Mouse (Mus musculus) Patski (cell line): Measurements from ENCODE around the gene Gatc. TPM values are rescaled to one million over a fixed set of nuclear protein-coding genes. Genes with fewer than 3 reads are reported as not detected.
A peak's percentile ranks its signal among the peaks of the same experiment; 100 is the strongest.

Experiments
- ATAC-seq: fragments of 100-300 bp; one replicate; pipeline ENCODE4 v1.8.0; 2021
- CTCF ChIA-PET: fragments of 350-600 bp; sonication (Branson Sonifier 250); formaldehyde crosslinking; loops from one replicate; lab custom pipeline; 2022; ENCODE audit warnings: inconsistent platforms; lab: Charles Lee
- POLR2A ChIA-PET: fragments of 350-600 bp; sonication (Branson Sonifier 250); formaldehyde crosslinking; loops from one replicate; lab custom pipeline; 2022; ENCODE audit warnings: antibody characterized with exemption, inconsistent platforms; lab: Charles Lee
- DNase-seq: peaks from one replicate; pipeline ENCODE4 v3.0.0-alpha.2; 2011; ENCODE audit warnings: low read depth, low spot score
- H3K27me3 ChIP-seq: fragments of 371-371 bp; one replicate; pipeline ENCODE4 v1.5.1; 2021
- CTCF ChIP-seq: fragments of 100-300 bp; IDR thresholded peaks from one replicate; pipeline ENCODE4 v1.5.1; 2021
- in situ Hi-C: fragments of 300-500 bp; cut with MboI; formaldehyde crosslinking; loops from 3 replicates; pipeline ENCODE4 v1.11.1; 2018; ENCODE audit warnings: low pct_unique_long_range_greater_than_20kb, mixed read lengths
- polyA plus RNA-seq: library from polyadenylated mRNA; unstranded; gene quantifications from one replicate; pipeline ENCODE4 v1.2.3, GENCODE M21; 2021

Gene Gatc
- polyA plus RNA-seq, 1 experiment from 2014 or later: 23.5 TPM

- H3K27me3 ChIP-seq: no peaks in the 10 kb centered on the region
- no peak for DNase-seq
- no peak for TF ChIP-seq CTCF
- ChIA-PET CTCF (interaction anchor here (1.5 kb wide), 1 partner anchor 12 kb away, joined by 4 read pairs; no protein-coding TSS in a partner anchor), POLR2A (interaction anchor here (1.2 kb wide), 1 partner anchor 13 kb away, joined by 5 read pairs; the partner anchor contains the start of gene Srsf9)
- in situ Hi-C loops: loop anchor here (10.0 kb wide), 1 partner anchor 335 kb away; no protein-coding TSS in a partner anchor
- no peak for ATAC-seq
These were observed 971 bp downstream of the Gatc start for GRCm38 (mm10) chr5:115340007-115340406.

GRCm38 (mm10) chr5:115333626-115334025 is 7.4 kb downstream of the Gatc start:
- ChIA-PET POLR2A (no interaction called here), CTCF (interaction anchor here (1.2 to 1.8 kb wide), 2 partner anchors 13 to 14 kb away, joined by 3 to 4 read pairs; no protein-coding TSS in a partner anchor)
- in situ Hi-C loops: no loop called here
- TF ChIP-seq CTCF: no peak
- ATAC-seq (no peak), DNase-seq (no peak)
- H3K27me3 ChIP-seq: no peaks in the 10 kb centered on the region

- TF ChIP-seq CTCF: no peak
- DNase-seq (no peak), ATAC-seq (no peak)
- CTCF ChIA-PET: interaction anchor here (1.1 kb wide), 1 partner anchor 34 kb away, joined by 3 read pairs; no protein-coding TSS in a partner anchor
- in situ Hi-C loops: no loop called here
- POLR2A ChIA-PET: no interaction called here
- H3K27me3 ChIP-seq: no peaks in the 10 kb centered on the region
These were observed 10.0 kb downstream of the Gatc start for GRCm38 (mm10) chr5:115330955-115331354.

- ATAC-seq (no peak), DNase-seq (no peak)
- CTCF ChIA-PET: interaction anchor here (0.9 to 2.7 kb wide), 3 partner anchors 10 to 20 kb away, joined by 3 to 10 read pairs (median 4); partner anchors contain the start of gene Cox6a1
- no peaks in the 10 kb centered on the region for H3K27me3 ChIP-seq
- POLR2A ChIA-PET: interaction anchor here (0.6 to 1.7 kb wide), 11 partner anchors 8 to 170 kb away, joined by 3 to 6 read pairs (median 4); partner anchors contain the start of genes Dynll1, Gatc, Mlec and Triap1
- no peak for TF ChIP-seq CTCF
- in situ Hi-C loops: loop anchor here (5.0 kb wide), 1 partner anchor 91 kb away; the partner anchor contains the start of gene Pop5
These were observed 13.1 kb downstream of the Gatc start for GRCm38 (mm10) chr5:115327610-115328548.

- CTCF ChIA-PET: interaction anchor here (1.8 kb wide), 1 partner anchor 13 kb away, joined by 4 read pairs; no protein-coding TSS in a partner anchor
- POLR2A ChIA-PET: interaction anchor here (0.6 to 1.7 kb wide), 7 partner anchors 10 to 53 kb away, joined by 3 to 6 read pairs (median 4); partner anchors contain the start of genes Coq5, Gatc and Triap1
- no peak for TF ChIP-seq CTCF
- in situ Hi-C loops: loop anchor here (5.0 kb wide), 1 partner anchor 90 kb away; the partner anchor contains the start of gene Pop5
- DNase-seq (peak; percentile 74), ATAC-seq (peak; percentile 91)
- no peaks in the 10 kb centered on the region for H3K27me3 ChIP-seq
These were observed 13.9 kb downstream of the Gatc start, which contains the start of gene Srsf9 for GRCm38 (mm10) chr5:115326875-115327609. Gene Srsf9 (plus strand): TSS chr5:115327177.

- ATAC-seq (peak; percentile 10), DNase-seq (no peak)
- TF ChIP-seq CTCF: no peak
- POLR2A ChIA-PET: interaction anchor here (0.8 to 1.3 kb wide), 3 partner anchors 16 to 47 kb away, joined by 3 to 4 read pairs (median 3); partner anchors contain the start of gene Coq5
- no peaks in the 10 kb centered on the region for H3K27me3 ChIP-seq
- CTCF ChIA-PET: interaction anchor here (1.2 kb wide), 1 partner anchor 9 kb away, joined by 3 read pairs; no protein-coding TSS in a partner anchor
- in situ Hi-C loops: loop anchor here (5.0 kb wide), 1 partner anchor 89 kb away; the partner anchor contains the start of gene Pop5
These were observed 14.6 kb downstream of the Gatc start for GRCm38 (mm10) chr5:115326256-115326831.

- POLR2A ChIA-PET: interaction anchor here (0.6 to 2.5 kb wide), 6 partner anchors 8 to 53 kb away, joined by 3 to 14 read pairs (median 4); partner anchors contain the start of genes Gatc and Triap1
- ATAC-seq: peak; percentile 89
- in situ Hi-C loops: no loop called here
These were observed 21.7 kb downstream of the Gatc start for GRCm38 (mm10) chr5:115319004-115319940.

GRCm38 (mm10) chr5:115317645-115318328 is 23.2 kb downstream of the Gatc start:
- in situ Hi-C loops: no loop called here
- TF ChIP-seq CTCF: no peak
- POLR2A ChIA-PET: interaction anchor here (2.0 kb wide), 1 partner anchor 17 kb away, joined by 4 read pairs; the partner anchor contains the start of gene Dynll1
- CTCF ChIA-PET: interaction anchor here (0.7 to 2.8 kb wide), 3 partner anchors 8 to 23 kb away, joined by 3 to 13 read pairs (median 3); partner anchors contain the start of genes Gatc and Triap1
- DNase-seq (no peak), ATAC-seq (no peak)
- H3K27me3 ChIP-seq: no peaks in the 10 kb centered on the region

More at GRCm38 (mm10) chr5:115319004-115319940, 21.7 kb downstream of the Gatc start:
- DNase-seq: peak; percentile 76
- peak; percentile 81 for TF ChIP-seq CTCF
- H3K27me3 ChIP-seq: no peaks in the 10 kb centered on the region
- CTCF ChIA-PET: interaction anchor here (0.7 to 2.8 kb wide), 13 partner anchors 10 to 83 kb away, joined by 3 to 13 read pairs (median 4); partner anchors contain the start of gene Dynll1
